Mouse (Mus musculus) heart, adult 2 months (tissue): ENCODE data around the gene Mgarp. TPM values are rescaled to one million over a fixed set of nuclear protein-coding genes. Genes with fewer than 3 reads are reported as not detected.
A peak's percentile ranks its signal among the peaks of the same experiment; 100 is the strongest.
"Not testable (repeated sequence)": the region's sequence is repeated elsewhere in the genome, so short reads cannot be mapped to it uniquely, and the experiment has no call there.

Source experiments
- DNase-seq, 2 experiments: peaks; one replicate each; pipeline ENCODE4 v3.0.0; 2021
- H3K27ac ChIP-seq: fragments of 200-600 bp; 2 replicates; pipeline ENCODE4 v1.8.1; 2022
- H3K27me3 ChIP-seq: fragments of 200-500 bp; 2 replicates; pipeline ENCODE4 v1.6.1; 2012; ENCODE audit warnings: mild to moderate bottlenecking, low read length, inconsistent platforms, mixed read lengths; ENCODE audit not compliant: control insufficient read depth, insufficient read depth
- H3K36me3 ChIP-seq: fragments of 200-500 bp; 2 replicates; pipeline ENCODE4 v1.6.1; 2012; ENCODE audit warnings: low read length, inconsistent platforms; ENCODE audit not compliant: control insufficient read depth, insufficient read depth
- H3K4me1 ChIP-seq: fragments of 200-500 bp; 2 replicates; pipeline ENCODE4 v1.6.1; 2011; ENCODE audit warnings: low read length; ENCODE audit not compliant: control insufficient read depth, insufficient read depth
- H3K4me3 ChIP-seq: fragments of 200-600 bp; 2 replicates; pipeline ENCODE4 v1.8.1; 2022
- H3K79me2 ChIP-seq: fragments of 200-500 bp; replicated peaks from 2 replicates; pipeline ENCODE4 v1.6.1; 2012; ENCODE audit warnings: mild to moderate bottlenecking, inconsistent platforms, low read length, moderate library complexity, mixed read lengths; ENCODE audit not compliant: control insufficient read depth, insufficient read depth
- H3K9ac ChIP-seq: fragments of 200-500 bp; 2 replicates; pipeline ENCODE4 v1.6.1; 2012; ENCODE audit warnings: low read depth, mild to moderate bottlenecking, control low read depth, inconsistent platforms, low read length, mixed read lengths
- CTCF ChIP-seq: fragments of 200-600 bp; IDR thresholded peaks from 2 replicates; pipeline ENCODE4 v1.8.1; 2022; ENCODE audit warnings: antibody characterized with exemption, mild to moderate bottlenecking, moderate library complexity
- EP300 ChIP-seq: fragments of 200-500 bp; IDR thresholded peaks from 2 replicates; pipeline ENCODE4 v1.6.1; 2011; ENCODE audit warnings: low read depth, low read length, control low read depth; ENCODE audit not compliant: insufficient read depth
- POLR2A ChIP-seq: fragments of 200-500 bp; IDR thresholded peaks from 2 replicates; pipeline ENCODE4 v1.6.1; 2011; ENCODE audit warnings: mild to moderate bottlenecking, low read depth, low read length, control low read depth; ENCODE audit not compliant: insufficient read depth
- WGBS: fragments of 180-500 bp; shearing (Covaris S2); methylation state at CpG from one replicate; pipeline ENCODE4 v1.1.7; 2018; 5-methylcytosine and 5-hydroxymethylcytosine counted together
- intact Hi-C: fragments of 180-260 bp; cut with DNase I; formaldehyde crosslinking; loops from one replicate; pipeline ENCODE4 v1.15.1; 2025
- polyA plus RNA-seq: library from polyadenylated mRNA; depleted of rRNA; stranded (reverse); fragments of >200 nt; gene quantifications from 2 replicates; pipeline ENCODE4 v1.2.3, GENCODE M21; 2012
- total RNA-seq, 2 experiments: library from RNA; stranded (reverse); gene quantifications; 2 replicates each; pipeline ENCODE4 v1.2.3; 2021

Mgarp gene
- total and polyA plus RNA-seq, 3 experiments: 0.12 to 0.70 TPM; not detected in 1

DNA sequence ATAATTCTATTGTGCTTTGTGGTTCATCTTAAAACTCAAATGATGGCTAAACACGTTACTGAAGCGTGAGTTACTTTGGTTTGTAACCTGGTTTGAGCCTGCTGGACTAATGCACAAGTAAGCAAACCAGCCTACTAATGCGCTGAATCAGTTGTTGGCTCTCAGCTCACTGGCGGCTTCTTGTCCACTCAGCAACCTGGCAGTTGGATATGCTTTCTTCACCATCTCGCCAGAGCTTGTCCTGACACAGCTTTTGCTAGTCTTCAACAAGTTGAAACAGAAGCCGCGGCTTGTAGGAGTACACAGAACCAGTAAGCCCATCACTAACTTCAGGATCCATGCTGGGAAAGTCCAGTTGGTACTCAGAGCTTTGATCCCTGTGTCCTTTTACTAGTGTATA is 15.9 kb upstream of the Mgarp start:
- WGBS: 83% methylated on average over 7 of the region's 7 CpGs
- Histone ChIP-seq H3K79me2 (no peaks in the 10 kb centered on the region; the same call in 1 of the 2 replicates), H3K27me3 (no peaks in the 10 kb centered on the region), H3K27ac (no peak overlapping the region), H3K4me1 (peaks cover 5% of the 10 kb centered on the region), H3K9ac (no peak overlapping the region), H3K4me3 (no peak overlapping the region), H3K36me3 (peaks cover 9% of the 10 kb centered on the region; the same call in 1 of the 2 replicates)
- no peak for DNase-seq
- TF ChIP-seq CTCF (no peak), POLR2A (no peak), EP300 (no peak)
- intact Hi-C loops: no loop called here

DNA sequence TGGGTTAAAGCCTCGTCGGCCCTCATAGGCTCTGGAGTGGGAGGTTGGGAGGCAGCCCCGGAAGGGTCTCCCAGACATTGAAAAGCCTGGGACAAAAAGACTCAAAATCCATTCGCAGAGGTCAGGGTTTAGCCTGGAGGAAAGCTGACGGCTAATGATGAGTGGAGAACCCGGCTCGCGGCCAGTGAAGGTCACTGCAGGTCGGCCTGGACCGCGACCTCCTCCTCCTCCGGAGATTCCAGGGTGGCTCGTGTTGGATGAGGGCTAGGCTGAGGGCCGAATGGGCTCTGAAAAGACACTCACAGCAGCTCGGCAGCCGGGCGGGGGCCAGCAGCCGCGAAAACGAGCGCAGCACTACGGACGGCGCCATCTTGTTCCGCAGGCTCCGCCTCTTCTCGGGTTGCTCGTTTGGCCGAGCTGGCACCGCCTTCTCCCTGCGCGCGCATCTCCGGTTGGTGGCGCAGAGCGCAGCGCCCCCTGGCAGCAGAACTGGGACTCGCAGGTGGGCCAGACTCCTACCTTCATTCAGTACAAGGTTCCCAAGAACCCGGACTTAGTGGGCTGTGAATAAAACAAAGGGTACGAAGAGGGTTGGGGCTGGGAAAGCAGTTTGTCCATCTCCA is 12.1 kb upstream of the Mgarp start, which contains the start of gene Ndufc1:
Gene Ndufc1, minus strand, starts transcription at position 428 of the 623 bp plus-strand sequence.
- H3K79me2 ChIP-seq: no peaks in the 10 kb centered on the region
- peak within 1 kb of the TSS; percentile 94 for H3K9ac ChIP-seq
- peaks cover 1% of the 10 kb centered on the region; the same call in 1 of the 2 replicates for H3K4me1 ChIP-seq
- TF ChIP-seq EP300 (no peak), CTCF (no peak; the same call in 1 of the 2 replicates), POLR2A (peak; percentile 95)
- peak within 1 kb of the TSS; percentile 85 for H3K27ac ChIP-seq
- H3K4me3 ChIP-seq: peak within 1 kb of the TSS; percentile 87
- intact Hi-C loops: loop anchor here (2.0 to 5.0 kb wide), 2 partner anchors 30 to 176 kb away; no protein-coding TSS in a partner anchor
- peak; percentile 95 to 99 for DNase-seq
- no peaks in the 10 kb centered on the region for H3K27me3 ChIP-seq
- H3K36me3 ChIP-seq: peaks cover 6% of the 10 kb centered on the region
- whole genome bisulfite sequencing: under 1% methylated on average over 40 of the region's 40 CpGs

GRCm38 (mm10) chr3:51407870-51408560 is 11.5 kb upstream of the Mgarp start:
- no peak for DNase-seq

GRCm38 (mm10) chr3:51402628-51403027 is 6.1 kb upstream of the Mgarp start:
- no peak overlapping the region for H3K4me3 ChIP-seq
- DNase-seq: no peak
- WGBS: 89% methylated on average over 12 of the region's 12 CpGs

More at GRCm38 (mm10) chr3:51407870-51408560, 11.5 kb upstream of the Mgarp start:
- WGBS: 17% methylated on average over 20 of the region's 20 CpGs
- Histone ChIP-seq H3K4me3 (peak overlapping the region; percentile 87), H3K9ac (peak overlapping the region; percentile 94), H3K27ac (peak overlapping the region; percentile 85), H3K36me3 (peaks cover 6% of the 10 kb centered on the region), H3K4me1 (peaks cover 1% of the 10 kb centered on the region; the same call in 1 of the 2 replicates), H3K27me3 (no peaks in the 10 kb centered on the region), H3K79me2 (no peaks in the 10 kb centered on the region)
- no peak for TF ChIP-seq EP300
- no peak for TF ChIP-seq CTCF
- TF ChIP-seq POLR2A: no peak
- intact Hi-C loops: loop anchor here (2.0 to 5.0 kb wide), 2 partner anchors 29 to 176 kb away; no protein-coding TSS in a partner anchor

GRCm38 (mm10) chr3:51402054-51402453 is 5.5 kb upstream of the Mgarp start:
- H3K79me2 ChIP-seq, intact Hi-C loops, H3K27me3 ChIP-seq, H3K27ac ChIP-seq, H3K36me3 ChIP-seq, H3K9ac ChIP-seq, H3K4me1 ChIP-seq, DNase-seq, H3K4me3 ChIP-seq: not testable (repeated sequence)
- peak; percentile 35 for TF ChIP-seq CTCF
- 61% methylated on average over 4 of the region's 4 CpGs for WGBS

More at GRCm38 (mm10) chr3:51402628-51403027, 6.1 kb upstream of the Mgarp start:
- no peak for TF ChIP-seq CTCF
- no peak for TF ChIP-seq EP300
- no peak for TF ChIP-seq POLR2A
- no peaks in the 10 kb centered on the region; the same call in 1 of the 2 replicates for H3K4me1 ChIP-seq
- no peaks in the 10 kb centered on the region for H3K79me2 ChIP-seq
- H3K27me3 ChIP-seq: no peaks in the 10 kb centered on the region
- intact Hi-C loops: no loop called here
- H3K9ac ChIP-seq: no peak overlapping the region
- peaks cover 5% of the 10 kb centered on the region for H3K36me3 ChIP-seq
- H3K27ac ChIP-seq: no peak overlapping the region

DNA sequence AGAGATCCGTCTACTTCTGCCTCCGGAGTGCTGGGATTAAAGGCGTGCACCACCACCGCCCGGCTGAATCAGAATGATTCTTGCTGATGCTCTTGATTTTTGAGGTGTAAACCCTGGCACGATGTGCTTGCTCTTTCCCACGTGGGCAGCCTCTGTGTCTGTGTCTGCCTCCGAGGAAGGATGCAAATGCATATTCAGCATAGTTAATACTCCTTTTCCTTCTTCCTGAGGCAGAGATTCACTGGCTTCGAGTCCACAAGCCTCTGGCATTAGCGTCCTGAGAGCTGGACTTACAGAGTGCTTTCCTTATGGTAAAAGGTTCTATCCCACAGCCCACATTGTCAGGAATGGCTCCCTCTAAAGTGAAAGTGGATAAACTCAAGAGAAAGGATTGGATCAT is 4.1 kb upstream of the Mgarp start:
- H3K4me1 ChIP-seq: no peaks in the 10 kb centered on the region
- no peaks in the 10 kb centered on the region for H3K79me2 ChIP-seq
- no peak overlapping the region; the same call in 1 of the 2 replicates for H3K4me3 ChIP-seq
- no peaks in the 10 kb centered on the region; the same call in 1 of the 2 replicates for H3K36me3 ChIP-seq
- 65% methylated on average over 10 of the region's 10 CpGs for WGBS
- no peak for DNase-seq
- no peaks in the 10 kb centered on the region for H3K27me3 ChIP-seq
- intact Hi-C loops: no loop called here
- no peak overlapping the region for H3K9ac ChIP-seq
- no peak overlapping the region for H3K27ac ChIP-seq
- TF ChIP-seq POLR2A (no peak), EP300 (no peak), CTCF (no peak)
